Mouse (Mus musculus): ENCODE measurements around the gene Vcam1. TPM values are rescaled to one million over a fixed set of nuclear protein-coding genes. Genes with fewer than 3 reads are reported as not detected.

The Vcam1 gene
- total RNA-seq, 1 experiment, result 0.27 TPM

GRCm38 (mm10) chr3:116129841-116130595, 530 bp upstream of the Vcam1 start:
- DNase-seq (ENCODE audit: low read depth, low spot score), result no peak
- in situ Hi-C loops (cut with MboI; ENCODE audit: low sequenced_read_pairs in 2 of 2, unreplicated experiment in 2 of 2), result no loop called here
- Histone ChIP-seq H3K9ac (ENCODE audit: insufficient read depth, low read depth, low read length, poor library complexity, severe bottlenecking) (no peak overlapping the region), H3K36me3 (ENCODE audit: control insufficient read depth, insufficient read depth, low read length, poor library complexity, severe bottlenecking) (no peaks in the 10 kb centered on the region), H3K4me1 (ENCODE audit: control insufficient read depth in 2 of 2, insufficient read depth in 2 of 2, low read length in 2 of 2, poor library complexity in 1 of 2) (no peaks in the 10 kb centered on the region), H3K4me3 (ENCODE audit: insufficient read depth in 1 of 2, low read depth in 1 of 2, low read length in 2 of 2, poor library complexity in 1 of 2, severe bottlenecking in 1 of 2) (no peak overlapping the region), H3K27ac (ENCODE audit: insufficient read depth, low read depth, low read length, poor library complexity, severe bottlenecking) (no peak overlapping the region), H3K9me3 (ENCODE audit: control insufficient read depth, insufficient read depth, low read depth, low read length) (no peaks in the 10 kb centered on the region)
- TF ChIP-seq MAFK (IDR thresholded peaks at IDR 0.05; ENCODE audit: insufficient read depth, low read depth, low read length) (no peak), HCFC1 (IDR thresholded peaks at IDR 0.05; ENCODE audit: borderline replicate concordance, insufficient read depth, low read length) (no peak), ZNF384 (IDR thresholded peaks at IDR 0.05; ENCODE audit: low read depth, low read length) (no peak), ZC3H11A (IDR thresholded peaks at IDR 0.05; ENCODE audit: borderline replicate concordance, low read depth, low read length) (no peak), CHD2 (IDR thresholded peaks at IDR 0.05; ENCODE audit: low read depth, low read length) (no peak)

- Histone ChIP-seq H3K36me3 (ENCODE audit: control insufficient read depth, insufficient read depth, low read length, poor library complexity, severe bottlenecking) (no peaks in the 10 kb centered on the region), H3K27ac (ENCODE audit: insufficient read depth, low read depth, low read length, poor library complexity, severe bottlenecking) (no peak overlapping the region), H3K4me3 (ENCODE audit: insufficient read depth in 1 of 2, low read depth in 1 of 2, low read length in 2 of 2, poor library complexity in 1 of 2, severe bottlenecking in 1 of 2) (no peak overlapping the region), H3K4me1 (ENCODE audit: control insufficient read depth in 2 of 2, insufficient read depth in 2 of 2, low read length in 2 of 2, poor library complexity in 1 of 2) (no peaks in the 10 kb centered on the region), H3K9ac (ENCODE audit: insufficient read depth, low read depth, low read length, poor library complexity, severe bottlenecking) (no peak overlapping the region), H3K9me3 (ENCODE audit: control insufficient read depth, insufficient read depth, low read depth, low read length) (no peaks in the 10 kb centered on the region)
- in situ Hi-C loops (cut with MboI; ENCODE audit: low sequenced_read_pairs in 2 of 2, unreplicated experiment in 2 of 2), result no loop called here
- no peak for DNase-seq (ENCODE audit: low read depth, low spot score)
- TF ChIP-seq HCFC1 (IDR thresholded peaks at IDR 0.05; ENCODE audit: borderline replicate concordance, insufficient read depth, low read length) (no peak), ZC3H11A (IDR thresholded peaks at IDR 0.05; ENCODE audit: borderline replicate concordance, low read depth, low read length) (no peak), CHD2 (IDR thresholded peaks at IDR 0.05; ENCODE audit: low read depth, low read length) (no peak), MAFK (IDR thresholded peaks at IDR 0.05; ENCODE audit: insufficient read depth, low read depth, low read length) (no peak), ZNF384 (IDR thresholded peaks at IDR 0.05; ENCODE audit: low read depth, low read length) (no peak)
Observed at GRCm38 (mm10) chr3:116128311-116129204, 930 bp downstream of the Vcam1 start.

- H3K4me1 ChIP-seq (ENCODE audit: control insufficient read depth in 2 of 2, insufficient read depth in 2 of 2, low read length in 2 of 2, poor library complexity in 1 of 2), result no peaks in the 10 kb centered on the region
- no peak for TF ChIP-seq HCFC1 (IDR thresholded peaks at IDR 0.05; ENCODE audit: borderline replicate concordance, insufficient read depth, low read length)
- no peak for TF ChIP-seq MAFK (IDR thresholded peaks at IDR 0.05; ENCODE audit: insufficient read depth, low read depth, low read length)
- no peak for TF ChIP-seq ZNF384 (IDR thresholded peaks at IDR 0.05; ENCODE audit: low read depth, low read length)
- no peak for TF ChIP-seq CHD2 (IDR thresholded peaks at IDR 0.05; ENCODE audit: low read depth, low read length)
- no peak for TF ChIP-seq ZC3H11A (IDR thresholded peaks at IDR 0.05; ENCODE audit: borderline replicate concordance, low read depth, low read length)
- no peak overlapping the region for H3K27ac ChIP-seq (ENCODE audit: insufficient read depth, low read depth, low read length, poor library complexity, severe bottlenecking)
- no peak overlapping the region for H3K4me3 ChIP-seq (ENCODE audit: insufficient read depth in 1 of 2, low read depth in 1 of 2, low read length in 2 of 2, poor library complexity in 1 of 2, severe bottlenecking in 1 of 2)
- H3K9me3 ChIP-seq (ENCODE audit: control insufficient read depth, insufficient read depth, low read depth, low read length), result no peaks in the 10 kb centered on the region
- no peak overlapping the region for H3K9ac ChIP-seq (ENCODE audit: insufficient read depth, low read depth, low read length, poor library complexity, severe bottlenecking)
- H3K36me3 ChIP-seq (ENCODE audit: control insufficient read depth, insufficient read depth, low read length, poor library complexity, severe bottlenecking), result no peaks in the 10 kb centered on the region
- in situ Hi-C loops (cut with MboI; ENCODE audit: low sequenced_read_pairs in 2 of 2, unreplicated experiment in 2 of 2), result no loop called here
- no peak for DNase-seq (ENCODE audit: low read depth, low spot score)
Observed at GRCm38 (mm10) chr3:116127836-116128235, 1.7 kb downstream of the Vcam1 start.

- H3K4me3 ChIP-seq (ENCODE audit: insufficient read depth in 1 of 2, low read depth in 1 of 2, low read length in 2 of 2, poor library complexity in 1 of 2, severe bottlenecking in 1 of 2), result no peak overlapping the region
- no peaks in the 10 kb centered on the region for H3K36me3 ChIP-seq (ENCODE audit: control insufficient read depth, insufficient read depth, low read length, poor library complexity, severe bottlenecking)
- no peak overlapping the region for H3K9ac ChIP-seq (ENCODE audit: insufficient read depth, low read depth, low read length, poor library complexity, severe bottlenecking)
- no peaks in the 10 kb centered on the region for H3K4me1 ChIP-seq (ENCODE audit: control insufficient read depth in 2 of 2, insufficient read depth in 2 of 2, low read length in 2 of 2, poor library complexity in 1 of 2)
- H3K27ac ChIP-seq (ENCODE audit: insufficient read depth, low read depth, low read length, poor library complexity, severe bottlenecking), result no peak overlapping the region
- DNase-seq (ENCODE audit: low read depth, low spot score), result no peak
- in situ Hi-C loops (cut with MboI; ENCODE audit: low sequenced_read_pairs in 2 of 2, unreplicated experiment in 2 of 2), result no loop called here
- no peak for TF ChIP-seq ZC3H11A (IDR thresholded peaks at IDR 0.05; ENCODE audit: borderline replicate concordance, low read depth, low read length)
- no peak for TF ChIP-seq MAFK (IDR thresholded peaks at IDR 0.05; ENCODE audit: insufficient read depth, low read depth, low read length)
- TF ChIP-seq ZNF384 (IDR thresholded peaks at IDR 0.05; ENCODE audit: low read depth, low read length), result no peak
- no peak for TF ChIP-seq CHD2 (IDR thresholded peaks at IDR 0.05; ENCODE audit: low read depth, low read length)
- TF ChIP-seq HCFC1 (IDR thresholded peaks at IDR 0.05; ENCODE audit: borderline replicate concordance, insufficient read depth, low read length), result no peak
- H3K9me3 ChIP-seq (ENCODE audit: control insufficient read depth, insufficient read depth, low read depth, low read length), result no peaks in the 10 kb centered on the region
Observed at GRCm38 (mm10) chr3:116127281-116127680, 2.2 kb downstream of the Vcam1 start.
